Mouse (Mus musculus) midbrain, embryonic 11.5 days (tissue): ENCODE measurements around the gene Sucla2. TPM values are rescaled to one million over a fixed set of nuclear protein-coding genes. Genes with fewer than 3 reads are reported as not detected.
"Not testable (repeated sequence)": the region's sequence is repeated elsewhere in the genome, so short reads cannot be mapped to it uniquely, and the experiment has no call there.

Experiments
- ATAC-seq: fragments of 200-750 bp; cut with Nextera tagmentation; 2 replicates; pipeline ENCODE4 v1.8.0; 2017; ENCODE audit warnings: moderate TSS enrichment, moderate library complexity; ENCODE audit not compliant: low FRiP score
- DNase-seq: peaks from one replicate; pipeline ENCODE4 v3.0.0; 2015; ENCODE audit warnings: low spot score; ENCODE audit errors: missing footprints
- H3K27ac ChIP-seq: fragments of 300-500 bp; sonication (generic); 2 replicates; pipeline ENCODE4 v1.5.1; 2014; ENCODE audit warnings: low read depth, low read length
- H3K27me3 ChIP-seq: fragments of 300-500 bp; sonication (generic); 2 replicates; pipeline ENCODE4 v1.6.1; 2014; ENCODE audit warnings: mild to moderate bottlenecking, low read length, moderate library complexity, mixed read lengths; ENCODE audit not compliant: control insufficient read depth, insufficient read depth
- H3K36me3 ChIP-seq: fragments of 300-500 bp; sonication (generic); 2 replicates; pipeline ENCODE4 v1.6.1; 2014; ENCODE audit warnings: mild to moderate bottlenecking, low read length, moderate library complexity, mixed read lengths; ENCODE audit not compliant: control insufficient read depth, insufficient read depth
- H3K4me1 ChIP-seq: fragments of 300-500 bp; sonication (generic); 2 replicates; pipeline ENCODE4 v1.6.1; 2014; ENCODE audit warnings: low read length; ENCODE audit not compliant: control insufficient read depth, insufficient read depth
- H3K4me2 ChIP-seq: fragments of 300-500 bp; sonication (generic); 2 replicates; pipeline ENCODE4 v1.6.1; 2014; ENCODE audit warnings: mild to moderate bottlenecking, moderate library complexity
- H3K4me3 ChIP-seq: fragments of 300-500 bp; sonication (generic); 2 replicates; pipeline ENCODE4 v1.5.1; 2014; ENCODE audit warnings: low read depth, low read length
- H3K9ac ChIP-seq: fragments of 300-500 bp; sonication (generic); 2 replicates; pipeline ENCODE4 v1.6.1; 2014; ENCODE audit warnings: low read length
- H3K9me3 ChIP-seq: fragments of 300-500 bp; sonication (generic); 2 replicates; pipeline ENCODE4 v1.6.1; 2016; ENCODE audit warnings: low read length; ENCODE audit not compliant: control insufficient read depth
- WGBS: fragments of 180-500 bp; shearing (Covaris S2); extraction: QIAGEN DNeasy Blood & Tissue Kit; methylation state at CpG from one replicate; pipeline ENCODE4 v1.1.7; 2014; 5-methylcytosine and 5-hydroxymethylcytosine counted together
- polyA plus RNA-seq: library from polyadenylated mRNA; unstranded; fragments of >200 nt; fragmentation: Nextera tagmentation; extraction: Ambion mirVana; gene quantifications from 2 replicates; pipeline ENCODE4 v1.2.1, GENCODE M21; 2014

The Sucla2 gene
- polyA plus RNA-seq, 1 experiment from 2014 or later, result 116 TPM

GRCm38 (mm10) chr14:73543781-73544180 is 18.7 kb downstream of the Sucla2 start:
- DNase-seq, result no peak
- Histone ChIP-seq H3K9me3 (no peaks in the 10 kb centered on the region), H3K36me3 (no peaks in the 10 kb centered on the region), H3K4me3 (no peak overlapping the region), H3K27ac (no peak overlapping the region), H3K4me2 (no peak overlapping the region), H3K9ac (no peak overlapping the region), H3K4me1 (no peaks in the 10 kb centered on the region), H3K27me3 (no peaks in the 10 kb centered on the region)
- ATAC-seq, result no peak
- WGBS, result 63% methylated on average over 6 of the region's 6 CpGs

- DNase-seq, result no peak
- Histone ChIP-seq H3K4me3 (no peak overlapping the region), H3K4me1 (no peaks in the 10 kb centered on the region), H3K36me3 (no peaks in the 10 kb centered on the region), H3K4me2 (no peak overlapping the region), H3K9me3 (no peaks in the 10 kb centered on the region), H3K9ac (no peak overlapping the region), H3K27ac (no peak overlapping the region), H3K27me3 (no peaks in the 10 kb centered on the region)
- WGBS, result 73% methylated on average over 4 of the region's 4 CpGs
- no peak for ATAC-seq
Observed at GRCm38 (mm10) chr14:73547034-73547433, 21.9 kb downstream of the Sucla2 start.

GRCm38 (mm10) chr14:73548051-73548450 is 22.9 kb downstream of the Sucla2 start, which contains the start of gene Nudt15:
Gene Nudt15, minus strand, starts transcription at chr14:73548242.
- no peaks in the 10 kb centered on the region for H3K9me3 ChIP-seq
- no peaks in the 10 kb centered on the region for H3K27me3 ChIP-seq
- WGBS, result 87% methylated on average over 3 of the region's 3 CpGs
- ATAC-seq, result no peak
- no peak within 1 kb of the TSS for H3K27ac ChIP-seq
- no peak within 1 kb of the TSS for H3K4me3 ChIP-seq
- no peak for DNase-seq
- no peaks in the 10 kb centered on the region for H3K36me3 ChIP-seq
- H3K4me2 ChIP-seq, result no peak within 1 kb of the TSS
- no peak within 1 kb of the TSS for H3K9ac ChIP-seq
- H3K4me1 ChIP-seq, result 0 out of 2 replicates have a peak, but pooled peaks cover 2% of the 10 kb centered on the region

- DNase-seq (no peak), ATAC-seq (no peak)
- Histone ChIP-seq H3K36me3 (no peaks in the 10 kb centered on the region), H3K4me3 (no peak overlapping the region), H3K4me2 (no peak overlapping the region), H3K9ac (no peak overlapping the region), H3K9me3 (no peaks in the 10 kb centered on the region), H3K27me3 (no peaks in the 10 kb centered on the region), H3K27ac (no peak overlapping the region), H3K4me1 (peaks cover 7% of the 10 kb centered on the region)
- 52% methylated on average over 3 of the region's 3 CpGs for WGBS
Observed at GRCm38 (mm10) chr14:73550291-73550690, 25.2 kb downstream of the Sucla2 start.

DNA sequence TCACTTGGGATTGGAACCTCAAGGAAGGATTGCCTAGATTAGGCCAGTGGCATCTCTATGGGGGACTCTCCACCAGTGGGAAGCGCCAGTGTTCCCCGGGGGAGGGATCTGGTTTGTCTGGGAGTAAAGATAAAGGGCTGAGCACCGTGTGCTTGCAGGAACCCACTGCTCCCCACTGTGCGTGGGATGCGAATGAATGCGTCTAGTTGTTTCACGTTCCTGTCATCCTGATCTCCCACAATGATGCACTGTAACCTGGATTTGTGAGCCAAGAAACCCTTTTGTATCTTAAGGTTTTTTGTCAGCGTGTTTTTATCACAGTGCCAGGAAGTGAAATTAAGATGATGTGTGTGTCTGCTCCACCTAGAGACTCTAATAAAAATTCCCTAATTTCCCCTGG is 25.6 kb downstream of the Sucla2 start:
- Histone ChIP-seq H3K4me3 (no peak overlapping the region), H3K4me2 (no peak overlapping the region), H3K36me3 (no peaks in the 10 kb centered on the region), H3K9ac (no peak overlapping the region), H3K27ac (no peak overlapping the region), H3K4me1 (peaks cover 7% of the 10 kb centered on the region), H3K9me3 (no peaks in the 10 kb centered on the region), H3K27me3 (no peaks in the 10 kb centered on the region)
- DNase-seq (peak; percentile 83), ATAC-seq (no peak)
- WGBS, result 47% methylated on average over 8 of the region's 8 CpGs

- no peaks in the 10 kb centered on the region for H3K36me3 ChIP-seq
- WGBS, result 82% methylated on average over 6 of the region's 6 CpGs
- no peak overlapping the region for H3K9ac ChIP-seq
- H3K4me2 ChIP-seq, result no peak overlapping the region
- DNase-seq (no peak), ATAC-seq (no peak)
- H3K4me3 ChIP-seq, result no peak overlapping the region
- H3K9me3 ChIP-seq, result no peaks in the 10 kb centered on the region
- H3K4me1 ChIP-seq, result peaks cover 7% of the 10 kb centered on the region
- H3K27me3 ChIP-seq, result no peaks in the 10 kb centered on the region
- no peak overlapping the region for H3K27ac ChIP-seq
Observed at GRCm38 (mm10) chr14:73551164-73551563, 26.0 kb downstream of the Sucla2 start.

DNA sequence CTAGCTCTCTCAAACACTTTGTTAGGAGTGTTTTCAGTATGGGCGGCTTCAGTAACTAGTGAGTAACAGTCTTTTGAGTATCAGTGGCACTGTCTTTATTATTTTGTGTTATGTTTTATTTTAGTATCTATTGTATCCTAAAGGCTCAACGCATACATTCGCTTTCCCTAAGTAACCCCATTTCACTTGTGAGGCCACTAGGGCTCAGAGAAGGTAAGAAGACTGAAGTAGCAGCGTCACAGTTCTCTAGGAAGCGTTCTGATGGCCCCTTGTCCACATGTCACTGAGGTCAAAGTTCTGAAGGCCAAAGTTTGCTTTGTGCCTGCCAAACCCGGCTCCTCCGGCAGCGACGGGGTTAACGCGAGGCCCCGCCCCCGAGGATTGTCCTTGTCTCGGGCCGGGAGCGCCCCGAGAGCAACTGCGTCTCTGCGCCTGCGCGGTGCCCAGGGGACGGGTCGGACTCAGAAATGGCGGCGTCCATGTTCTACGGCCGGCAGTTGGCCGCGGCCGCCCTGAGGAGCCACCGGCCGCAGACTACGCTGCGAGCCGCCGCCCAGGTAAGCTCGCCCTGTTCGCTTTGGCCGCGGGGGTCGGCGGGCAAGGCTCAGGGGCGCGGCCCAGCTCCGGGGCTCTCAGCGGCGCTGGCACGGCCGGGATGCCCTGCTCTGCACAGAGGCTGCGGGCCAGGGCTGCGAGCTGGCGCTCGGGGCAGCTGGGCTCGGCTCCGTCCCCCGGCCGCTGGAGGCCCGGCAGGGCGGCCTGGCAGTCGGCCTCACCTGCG is 27.4 kb downstream of the Sucla2 start:
- H3K4me2 ChIP-seq, result peak overlapping the region; percentile 84
- peak overlapping the region; percentile 25; the same call in 1 of the 2 replicates for H3K27ac ChIP-seq
- peaks cover 7% of the 10 kb centered on the region for H3K4me1 ChIP-seq
- 3% methylated on average over 60 of the region's 61 CpGs for whole genome bisulfite sequencing
- DNase-seq (peak; percentile 100), ATAC-seq (peak; percentile 97)
- peak overlapping the region; percentile 97 for H3K4me3 ChIP-seq
- H3K27me3 ChIP-seq, result no peaks in the 10 kb centered on the region
- H3K9ac ChIP-seq, result peak overlapping the region; percentile 96
- H3K9me3 ChIP-seq, result no peaks in the 10 kb centered on the region
- no peaks in the 10 kb centered on the region for H3K36me3 ChIP-seq

DNA sequence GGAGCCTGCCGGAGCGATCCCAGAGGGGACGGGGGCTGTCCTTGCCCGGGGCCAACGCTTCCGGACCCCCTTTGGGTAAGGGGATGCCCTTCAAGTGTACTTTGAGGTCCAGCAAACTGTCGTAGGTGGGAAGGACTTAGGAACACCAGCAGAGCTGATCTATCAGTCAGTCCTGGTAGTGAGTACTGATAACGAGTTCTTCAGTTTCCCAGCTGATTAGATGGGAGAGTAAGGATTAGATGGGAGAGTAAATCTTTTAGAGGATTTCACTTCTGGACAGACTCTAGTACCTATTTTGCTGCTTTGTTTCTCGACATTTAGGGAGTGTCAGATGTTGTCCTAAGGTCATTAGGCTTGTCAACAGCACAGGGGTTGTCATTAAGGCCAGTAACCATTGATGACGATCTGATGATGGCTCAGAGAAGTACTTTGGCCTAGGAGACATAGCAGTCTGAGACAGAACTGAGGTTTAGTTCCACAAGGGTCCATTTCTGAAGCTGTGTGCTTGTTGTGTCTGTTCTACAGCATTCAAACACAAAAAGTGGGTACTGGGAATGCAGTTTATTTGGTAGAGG is 28.1 kb downstream of the Sucla2 start:
- peaks cover 7% of the 10 kb centered on the region for H3K4me1 ChIP-seq
- H3K4me3 ChIP-seq, result peak overlapping the region; percentile 97
- DNase-seq (no peak), ATAC-seq (no peak; the same call in 1 of the 2 replicates)
- peak overlapping the region; percentile 84 for H3K4me2 ChIP-seq
- no peaks in the 10 kb centered on the region for H3K9me3 ChIP-seq
- H3K27ac ChIP-seq, result peak overlapping the region; percentile 25; the same call in 1 of the 2 replicates
- WGBS, result 2% methylated on average over 10 of the region's 10 CpGs
- H3K36me3 ChIP-seq, result no peaks in the 10 kb centered on the region
- H3K9ac ChIP-seq, result peak overlapping the region; percentile 96
- H3K27me3 ChIP-seq, result no peaks in the 10 kb centered on the region

DNA sequence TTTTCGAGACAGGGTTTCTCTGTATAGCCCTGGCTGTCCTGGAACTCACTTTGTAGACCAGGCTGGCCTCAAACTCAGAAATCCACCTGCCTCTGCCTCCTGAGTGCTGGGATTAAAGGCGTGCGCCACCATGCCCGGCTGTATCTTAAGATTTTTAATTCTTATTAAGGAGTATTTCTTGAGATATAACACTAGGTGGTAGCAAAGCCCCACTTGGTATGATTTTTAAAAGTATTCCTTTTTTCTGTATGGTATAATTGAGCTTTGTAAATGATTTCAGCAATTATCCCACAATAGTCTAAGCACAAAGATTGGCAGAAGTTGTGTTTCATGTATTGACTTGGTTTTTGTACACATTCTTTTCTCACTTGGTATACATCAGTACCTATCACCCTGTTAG is 44.7 kb downstream of the Sucla2 start:
- not testable (repeated sequence) for ATAC-seq, H3K9me3 ChIP-seq, H3K4me2 ChIP-seq, H3K36me3 ChIP-seq, H3K27ac ChIP-seq, H3K4me1 ChIP-seq, H3K9ac ChIP-seq, H3K27me3 ChIP-seq, H3K4me3 ChIP-seq, DNase-seq
- 96% methylated on average over 4 of the region's 4 CpGs for WGBS
